Mouse (Mus musculus): ENCODE measurements at regions not wholly inside any gene's neighbourhood (a gene's known extent, or its start where the extent isn't known, plus 50 kb on each side); places are given as distances from the start of the nearest gene placed in this dataset.

GRCm38 (mm10) chr10:67742305-67742704 is 170.2 kb downstream of the Zfp365 start:
- TF ChIP-seq CTCF (IDR thresholded peaks at IDR 0.05; ENCODE audit: insufficient read depth, low read depth, low read length) (no peak), POLR2A (IDR thresholded peaks at IDR 0.05; ENCODE audit: insufficient read depth, low read depth, low read length) (no peak)

All from olfactory bulb, adult 2 months (tissue).